Comparison of ENCODE assay signal across 9 mouse cellular contexts in the genomic region with DNA sequence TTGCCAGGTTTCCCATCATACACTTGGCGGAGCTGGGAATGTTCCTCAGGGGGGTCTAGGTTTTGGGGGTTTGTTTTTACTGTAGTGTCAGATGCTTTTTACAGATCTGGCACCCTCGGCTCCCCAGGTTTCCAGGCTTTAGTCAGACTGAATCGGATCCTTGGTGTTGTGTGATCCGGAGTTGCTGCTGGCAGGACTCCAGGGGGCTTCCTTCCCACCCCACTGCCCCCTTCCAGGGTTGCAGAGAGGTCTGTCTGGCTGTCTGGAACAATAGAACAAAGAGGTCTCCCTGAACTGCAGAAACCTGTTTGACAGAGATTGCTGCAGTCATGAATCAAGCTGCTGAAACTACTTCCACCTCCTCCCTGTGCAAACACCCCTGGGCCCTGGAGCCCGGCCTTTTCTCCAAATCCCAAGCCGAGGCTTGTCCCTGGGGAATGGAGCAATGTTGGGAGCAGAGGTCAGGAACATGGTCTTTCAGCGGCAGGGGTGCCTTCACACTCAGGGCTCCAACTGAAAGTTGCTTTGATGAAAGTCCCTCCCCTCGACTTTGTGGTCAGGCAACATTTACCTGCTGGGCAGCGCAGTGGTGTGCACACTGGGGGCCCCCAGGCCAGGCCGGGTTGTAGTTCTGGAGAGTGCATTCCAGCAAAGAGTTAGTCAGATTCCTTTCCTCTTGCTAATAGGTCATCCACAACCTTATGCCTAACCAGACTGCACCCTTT. TPM values are rescaled to one million over a fixed set of nuclear protein-coding genes. Genes with fewer than 3 reads are reported as not detected.
DNase-seq lines count a peak whose midpoint lies in the region; ATAC-seq lines count a peak whose summit lies in the region.
"Had no signal": no experiment of that assay in that cellular context is flagged by ENCODE, and none has a peak within 500 bp of the region (broad histone marks: within the 10 kb centered on the region; RNA-seq: fewer than 3 reads in every experiment).

No protein-coding gene starts in this region.

- peaks cover 36% of the 10 kb centered on the region for H3K27me3 ChIP-seq in forebrain, embryonic 10.5 days (ENCODE audit: poor library complexity, severe bottlenecking)
- H3K27me3 ChIP-seq in forebrain, embryonic 12.5 days: no peaks in the 10 kb centered on the region
- peaks cover 30% of the 10 kb centered on the region for H3K27me3 ChIP-seq in liver, embryonic 15.5 days

- H3K9ac ChIP-seq in forebrain, embryonic 12.5 days: no peak overlapping the region
- no peak overlapping the region for H3K9ac ChIP-seq in liver, embryonic 15.5 days

- ATAC-seq in forebrain, embryonic 12.5 days (ENCODE audit: low FRiP score): no peak
- 0 out of 2 replicates have a peak, but pooled peaks have one; percentile 14 for ATAC-seq in liver, embryonic 15.5 days (ENCODE audit: insufficient read depth)

- no peak overlapping the region for H3K4me2 ChIP-seq in forebrain, embryonic 12.5 days
- no peak overlapping the region for H3K4me2 ChIP-seq in liver, embryonic 15.5 days

- H3K36me3 ChIP-seq in forebrain, embryonic 10.5 days (replicated peaks): no peaks in the 10 kb centered on the region
- H3K36me3 ChIP-seq in forebrain, embryonic 12.5 days (replicated peaks): no peaks in the 10 kb centered on the region
- no peaks in the 10 kb centered on the region for H3K36me3 ChIP-seq in liver, embryonic 15.5 days (replicated peaks)

- DNase-seq in forebrain, embryonic 10.5 days (ENCODE audit: extremely low spot score, low spot score): no peak
- peak; percentile 48 for DNase-seq in retina, postnatal 1 day
- no peak for DNase-seq in retina, embryonic 14.5 days (ENCODE audit: low spot score)
- DNase-seq in MN1 (ENCODE audit: low spot score): no peak
- no peak for DNase-seq in cerebellum, adult 11-12 months
- DNase-seq in spleen, postnatal 10 days (ENCODE audit: low spot score in 2 of 2): no peak
- DNase-seq: adrenal gland, postnatal 36 days had no signal

- H3K4me3 ChIP-seq in forebrain, embryonic 10.5 days: no peak overlapping the region
- no peak overlapping the region for H3K4me3 ChIP-seq in forebrain, embryonic 12.5 days (replicated peaks)
- no peak overlapping the region for H3K4me3 ChIP-seq in liver, embryonic 15.5 days (replicated peaks)

- peak overlapping the region; percentile 74 for H3K27ac ChIP-seq in forebrain, embryonic 10.5 days
- H3K27ac ChIP-seq in forebrain, embryonic 12.5 days: no peak overlapping the region
- H3K27ac ChIP-seq in liver, embryonic 15.5 days (replicated peaks): no peak overlapping the region

- no peaks in the 10 kb centered on the region for H3K9me3 ChIP-seq in forebrain, embryonic 10.5 days
- no peaks in the 10 kb centered on the region for H3K9me3 ChIP-seq in forebrain, embryonic 12.5 days
- no peaks in the 10 kb centered on the region for H3K9me3 ChIP-seq in liver, embryonic 15.5 days (replicated peaks)

- 31% methylated on average over 10 of the region's 10 CpGs for WGBS in forebrain, embryonic 10.5 days
- WGBS in forebrain, embryonic 12.5 days: 31% methylated on average over 10 of the region's 10 CpGs
- WGBS in liver, embryonic 15.5 days (ENCODE audit: insufficient replicate concordance): 28% methylated on average over 10 of the region's 10 CpGs

- H3K4me1 ChIP-seq in forebrain, embryonic 10.5 days: peaks cover 33% of the 10 kb centered on the region
- H3K4me1 ChIP-seq in forebrain, embryonic 12.5 days: peaks cover 14% of the 10 kb centered on the region
- H3K4me1 ChIP-seq in liver, embryonic 15.5 days (replicated peaks): peaks cover 7% of the 10 kb centered on the region

RNA-seq across cellular contexts. Expression of a gene that starts 49.3 kb away (rescaled TPM):
- polyA plus RNA-seq in forebrain, embryonic 10.5 days (2016; fragmentation: Nextera tagmentation; extraction: Ambion mirVana): not detected in 2 replicates
- polyA plus RNA-seq in forebrain, embryonic 12.5 days (2016; fragmentation: Nextera tagmentation; extraction: Ambion mirVana): 0.08 and 0.41 TPM in 2 replicates
- 4.6 and 6.5 TPM in 2 replicates for polyA plus RNA-seq in liver, embryonic 15.5 days (2015; fragmentation: Nextera tagmentation; extraction: Ambion mirVana)
